ENCODE assay signal across 28 mouse cellular contexts in genomic region chr16:41917057-41917821, GRCm38 (mm10).
DNase-seq lines count a peak whose midpoint lies in the region; ATAC-seq and TF ChIP-seq lines count a peak whose summit lies in the region.
"Had no signal": no experiment of that assay in that cellular context is flagged by ENCODE, and none has a peak within 500 bp of the region (broad histone marks: within the 10 kb centered on the region; RNA-seq: fewer than 3 reads in every experiment).

No protein-coding gene starts in this region.

- peak overlapping the region; percentile 86 for H3K27ac ChIP-seq in cerebellum, adult 2 months (ENCODE audit: insufficient read depth, low read length)
- H3K27ac ChIP-seq in layer of hippocampus, adult 2 months = peak overlapping the region; percentile 46; the same call in 1 of the 2 replicates
- H3K27ac ChIP-seq in limb, embryonic 12.5 days = peak overlapping the region; percentile 36
- H3K27ac ChIP-seq in forebrain, embryonic 11.5 days (ENCODE audit: low read depth, low read length) = no peak overlapping the region
- H3K27ac ChIP-seq in lung, postnatal 0 days (ENCODE audit: low read length) = no peak overlapping the region
- H3K27ac ChIP-seq: embryonic facial prominence, embryonic 15.5 days; forebrain, embryonic 13.5 days; heart, embryonic 10.5 days; heart, embryonic 15.5 days; hindbrain, embryonic 12.5 days; liver, embryonic 14.5 days; stomach, postnatal 0 days had no signal

- 13% methylated on average over 6 of the region's 6 CpGs for WGBS in cerebellum, adult 2 months
- 27% methylated on average over 6 of the region's 6 CpGs for WGBS in limb, embryonic 12.5 days
- WGBS in forebrain, embryonic 11.5 days = 69% methylated on average over 6 of the region's 6 CpGs
- 51% methylated on average over 6 of the region's 6 CpGs for WGBS in lung, postnatal 0 days

- TF ChIP-seq POLR2A in cerebellum, adult 2 months (IDR thresholded peaks at IDR 0.05; ENCODE audit: borderline replicate concordance, insufficient read depth, low read length) = no peak

- H3K9me3 ChIP-seq in limb, embryonic 12.5 days = no peaks in the 10 kb centered on the region
- H3K9me3 ChIP-seq in forebrain, embryonic 11.5 days (ENCODE audit: control insufficient read depth, low read length) = no peaks in the 10 kb centered on the region
- no peaks in the 10 kb centered on the region for H3K9me3 ChIP-seq in lung, postnatal 0 days (ENCODE audit: low read length)
- H3K9me3 ChIP-seq: embryonic facial prominence, embryonic 15.5 days; forebrain, embryonic 13.5 days; heart, embryonic 10.5 days; heart, embryonic 15.5 days; hindbrain, embryonic 12.5 days had no signal

- H3K4me1 ChIP-seq in cerebellum, adult 2 months (ENCODE audit: control insufficient read depth, insufficient read depth, low read length) = peaks cover 12% of the 10 kb centered on the region
- peaks cover 11% of the 10 kb centered on the region for H3K4me1 ChIP-seq in limb, embryonic 12.5 days (replicated peaks)
- H3K4me1 ChIP-seq in forebrain, embryonic 11.5 days (replicated peaks; ENCODE audit: control insufficient read depth, insufficient read depth, low read length) = no peaks in the 10 kb centered on the region; the same call in 1 of the 2 replicates
- no peaks in the 10 kb centered on the region for H3K4me1 ChIP-seq in lung, postnatal 0 days (ENCODE audit: insufficient read depth, low read depth, low read length)
- H3K4me1 ChIP-seq: embryonic facial prominence, embryonic 15.5 days; heart, embryonic 10.5 days; heart, embryonic 15.5 days; hindbrain, embryonic 12.5 days had no signal

- no peaks in the 10 kb centered on the region for H3K36me3 ChIP-seq in limb, embryonic 12.5 days
- H3K36me3 ChIP-seq in forebrain, embryonic 11.5 days (ENCODE audit: control insufficient read depth, insufficient read depth, low read length) = no peaks in the 10 kb centered on the region
- no peaks in the 10 kb centered on the region for H3K36me3 ChIP-seq in lung, postnatal 0 days (ENCODE audit: insufficient read depth, low read length)
- H3K36me3 ChIP-seq: embryonic facial prominence, embryonic 15.5 days; G1E; heart, embryonic 10.5 days; heart, embryonic 15.5 days; hindbrain, embryonic 12.5 days had no signal

- DNase-seq in cerebellum, adult 2 months = peak in 1 of 2 experiments; percentile 53
- no peak for DNase-seq in cerebellum, postnatal 4 days (ENCODE audit: low spot score in 2 of 2)
- DNase-seq in layer of hippocampus, adult 2 months (ENCODE audit: low spot score in 2 of 2) = no peak
- DNase-seq in layer of hippocampus, postnatal 14 days (ENCODE audit: low spot score in 2 of 2) = no peak
- peak; percentile 37 for DNase-seq in brain, adult 2 months (ENCODE audit: low read depth, low spot score)
- DNase-seq in forebrain, embryonic 11.5 days (ENCODE audit: low spot score) = no peak
- no peak for DNase-seq in lung, postnatal 0 days (ENCODE audit: low spot score)
- DNase-seq: adrenal gland, adult 8-10 months; gastrocnemius, postnatal 25 days; heart, adult 11 months; kidney, adult 9 months; kidney, postnatal 25 days; liver; lung, embryonic 14.5 days; right cerebral cortex, adult 18-20 months; thymus, adult 18-20 months; thymus, postnatal 25 days had no signal

- ATAC-seq in limb, embryonic 12.5 days (ENCODE audit: insufficient number of reproducible peaks, insufficient read depth, low FRiP score, low TSS enrichment, low read depth) = peak; percentile 73; the same call in 1 of the 2 replicates
- ATAC-seq in forebrain, embryonic 11.5 days (replicated peaks; ENCODE audit: low FRiP score) = no peak
- ATAC-seq in lung, postnatal 0 days = no peak
- ATAC-seq: forebrain, embryonic 13.5 days; intestine, postnatal 0 days had no signal

- H3K27me3 ChIP-seq in cerebellum, adult 2 months (ENCODE audit: control insufficient read depth, insufficient read depth, low read length) = no peaks in the 10 kb centered on the region
- no peaks in the 10 kb centered on the region for H3K27me3 ChIP-seq in limb, embryonic 12.5 days
- H3K27me3 ChIP-seq in forebrain, embryonic 11.5 days (ENCODE audit: control insufficient read depth, insufficient read depth, low read length) = no peaks in the 10 kb centered on the region
- no peaks in the 10 kb centered on the region for H3K27me3 ChIP-seq in lung, postnatal 0 days (replicated peaks; ENCODE audit: insufficient read depth, low read length)
- H3K27me3 ChIP-seq: embryonic facial prominence, embryonic 15.5 days; forebrain, embryonic 13.5 days; heart, embryonic 15.5 days; hindbrain, embryonic 12.5 days had no signal

- H3K9ac ChIP-seq in limb, embryonic 12.5 days (replicated peaks) = no peak overlapping the region
- H3K9ac ChIP-seq in forebrain, embryonic 11.5 days (ENCODE audit: low read length) = no peak overlapping the region
- H3K9ac ChIP-seq in lung, postnatal 0 days (replicated peaks; ENCODE audit: low read depth) = no peak overlapping the region
- H3K9ac ChIP-seq: embryonic facial prominence, embryonic 15.5 days; forebrain, embryonic 13.5 days; heart, embryonic 15.5 days; hindbrain, embryonic 12.5 days; liver, embryonic 14.5 days; lung, embryonic 14.5 days had no signal

- H3K4me3 ChIP-seq in cerebellum, adult 2 months (replicated peaks; ENCODE audit: insufficient read depth, low read depth, low read length) = no peak overlapping the region
- no peak overlapping the region for H3K4me3 ChIP-seq in layer of hippocampus, adult 2 months
- no peak overlapping the region for H3K4me3 ChIP-seq in limb, embryonic 12.5 days (replicated peaks)
- no peak overlapping the region for H3K4me3 ChIP-seq in forebrain, embryonic 11.5 days (ENCODE audit: low read depth, low read length)
- no peak overlapping the region for H3K4me3 ChIP-seq in lung, postnatal 0 days (ENCODE audit: low read depth, low read length)
- H3K4me3 ChIP-seq: embryonic facial prominence, embryonic 15.5 days; forebrain, embryonic 13.5 days; heart, embryonic 10.5 days; heart, embryonic 15.5 days; hindbrain, embryonic 12.5 days had no signal

- no peak overlapping the region for H3K4me2 ChIP-seq in limb, embryonic 12.5 days
- no peak overlapping the region for H3K4me2 ChIP-seq in forebrain, embryonic 11.5 days (ENCODE audit: low read depth, low read length, severe bottlenecking)
- H3K4me2 ChIP-seq in lung, postnatal 0 days (replicated peaks; ENCODE audit: low read depth, low read length) = no peak overlapping the region
- H3K4me2 ChIP-seq: embryonic facial prominence, embryonic 15.5 days; forebrain, embryonic 13.5 days; heart, embryonic 15.5 days; hindbrain, embryonic 12.5 days; lung, embryonic 14.5 days; midbrain, embryonic 11.5 days had no signal

- TF ChIP-seq EP300 in lung, postnatal 0 days (IDR thresholded peaks at IDR 0.05) = no peak

- TF ChIP-seq CTCF in cerebellum, adult 2 months (IDR thresholded peaks at IDR 0.05; ENCODE audit: borderline replicate concordance, insufficient read depth, low read depth, low read length) = no peak
- TF ChIP-seq CTCF in layer of hippocampus, adult 2 months (conservative IDR thresholded peaks at IDR 0.05) = no peak
- TF ChIP-seq CTCF in lung, postnatal 0 days (IDR thresholded peaks at IDR 0.05) = no peak

Comparison
In these comparisons a context has a peak if more than half of its experiments do, and no peak if none do; other contexts are left out.
1. H3K27ac ChIP-seq: peak in cerebellum, adult 2 months (single experiment), layer of hippocampus, adult 2 months (single experiment) and limb, embryonic 12.5 days (single experiment); none in forebrain, embryonic 11.5 days (single experiment) and lung, postnatal 0 days (single experiment).